Mouse (Mus musculus) left cerebral cortex, adult 18-20 months (tissue): ENCODE measurements at regions not wholly inside any gene's neighbourhood (a gene's known extent, or its start where the extent isn't known, plus 50 kb on each side); places are given as distances from the start of the nearest gene placed in this dataset.

Experiments
- DNase-seq, 2 experiments: peaks; one replicate each; pipeline ENCODE4 v3.0.0; 2021 to 2022; ENCODE audit warnings: low spot score in 2 of 2, mixed read lengths in 1 of 2

- no peak for DNase-seq
Measured at GRCm38 (mm10) chr13:113736468-113736867, 57.8 kb upstream of the Arl15 start.

DNA sequence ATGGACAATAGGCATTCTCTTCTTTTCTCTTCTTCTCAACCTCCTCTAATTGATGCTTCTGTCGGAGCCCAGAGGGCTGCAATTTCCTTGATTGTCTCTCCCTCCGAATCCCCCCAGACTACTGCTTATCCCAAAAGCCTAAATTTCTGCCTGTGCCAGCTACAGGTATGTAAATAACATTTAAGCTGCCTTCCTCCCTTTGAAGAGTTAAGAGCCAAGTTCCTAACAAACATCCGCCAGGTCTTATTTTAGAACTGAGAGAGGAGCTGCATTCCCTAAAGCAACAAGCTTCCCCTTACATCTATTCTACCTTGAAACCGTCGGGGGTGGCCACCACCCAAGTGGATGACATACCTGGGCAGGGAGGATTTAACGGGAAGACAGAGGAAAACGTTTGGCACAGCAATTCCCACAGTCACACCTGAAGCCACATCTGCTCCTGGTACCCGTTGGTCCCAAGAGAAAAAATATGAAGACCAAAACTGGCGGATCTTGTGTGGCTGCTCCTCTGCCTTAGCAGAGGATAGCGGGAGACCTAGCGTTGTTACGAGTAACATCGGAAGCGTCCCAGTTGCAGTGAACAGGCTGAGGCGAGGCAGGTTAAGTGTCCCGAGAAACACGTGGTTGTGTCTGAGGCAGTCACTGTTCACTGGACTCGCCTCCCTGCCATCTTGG is 58.6 kb upstream of the Arl15 start:
- DNase-seq = no peak

DNA sequence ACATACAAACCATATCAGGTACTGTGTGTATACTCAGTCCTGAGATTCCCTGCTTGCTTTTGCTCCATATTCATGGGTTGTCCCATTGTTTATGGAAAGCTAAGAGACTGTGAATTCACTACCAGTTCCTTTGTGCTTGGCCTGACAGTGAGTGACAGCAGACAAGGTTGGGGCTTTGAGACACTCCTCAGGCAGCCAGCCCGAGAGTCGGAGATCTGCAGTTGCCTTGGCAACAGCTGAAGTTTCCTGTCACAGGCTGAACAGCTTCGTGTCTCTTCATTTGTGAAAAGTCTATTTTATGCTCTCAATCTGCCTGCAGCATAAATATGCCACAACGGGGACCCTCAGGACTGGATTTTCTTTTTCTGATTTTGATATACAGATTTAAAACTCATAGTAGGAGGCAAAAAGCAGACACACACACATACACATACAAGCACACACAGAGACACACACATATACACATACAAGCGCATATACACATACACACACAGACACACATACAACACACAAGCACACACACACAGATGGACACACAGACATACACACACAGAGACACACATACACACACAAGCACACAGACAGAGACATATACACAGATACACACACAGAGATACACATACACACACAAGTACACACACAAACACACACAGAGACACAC is 60.0 kb upstream of the Arl15 start:
- peak in 1 of 2 experiments; percentile 25 for DNase-seq

- DNase-seq = no peak
Measured at GRCm38 (mm10) chr13:113733734-113734133, 60.6 kb upstream of the Arl15 start.

- DNase-seq = no peak
Measured at GRCm38 (mm10) chr13:113730776-113731400, 63.4 kb upstream of the Arl15 start.

GRCm38 (mm10) chr13:113730062-113730775 is 64.1 kb upstream of the Arl15 start:
- DNase-seq = no peak

GRCm38 (mm10) chr13:113729574-113729973 is 64.7 kb upstream of the Arl15 start:
- no peak for DNase-seq

DNA sequence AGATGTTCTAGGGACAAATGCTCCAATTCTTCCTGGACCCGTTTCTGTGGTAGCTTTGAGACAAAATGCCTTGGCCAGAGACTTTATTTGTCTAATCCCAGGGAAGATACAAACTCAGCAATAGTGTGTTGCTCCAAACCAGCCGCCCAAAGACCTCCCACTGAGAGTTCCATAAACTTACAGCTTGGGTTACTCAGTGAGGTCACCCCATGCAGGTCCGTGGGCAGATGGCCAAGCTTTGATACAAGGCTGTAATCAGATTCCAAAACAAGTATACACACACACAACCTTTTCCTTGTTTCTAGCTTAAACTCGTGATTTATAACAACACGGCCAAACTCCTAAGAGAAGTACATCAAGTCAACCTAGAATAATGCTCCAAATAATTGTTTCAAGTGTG is 64.6 kb upstream of the Hspb3 start:
- no peak for DNase-seq

- DNase-seq = no peak
Measured at GRCm38 (mm10) chr13:113724881-113725837, 61.7 kb upstream of the Hspb3 start.

GRCm38 (mm10) chr13:113715231-113715630 is 51.8 kb upstream of the Hspb3 start:
- DNase-seq = no peak

DNA sequence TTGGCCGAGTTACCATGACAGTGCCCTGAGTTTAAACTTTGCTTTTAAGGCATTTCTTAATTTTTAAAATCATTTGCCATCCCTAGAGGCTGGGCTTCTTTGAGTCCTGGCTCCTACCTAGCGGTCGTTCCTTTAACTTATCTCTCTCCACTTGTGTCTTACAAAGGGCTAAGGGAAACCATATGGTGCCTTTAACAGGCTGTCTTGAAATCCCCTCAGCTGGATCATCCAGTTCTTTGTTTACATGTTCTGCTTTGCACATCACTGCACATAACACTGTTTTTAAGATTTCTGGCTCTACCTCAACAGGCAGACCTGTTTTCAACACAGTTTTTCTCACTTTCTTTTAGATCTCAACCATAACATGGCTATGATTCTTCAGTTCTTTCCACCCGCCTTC is 50.4 kb upstream of the Hspb3 start:
- DNase-seq = no peak
